Mouse (Mus musculus) T-helper 2 cell (primary cell): Measurements from ENCODE around the gene Shisa5.

Experiments
- in situ Hi-C: fragments of 300-600 bp; cut with MboI, MseI; formaldehyde crosslinking; loops from one replicate; pipeline ENCODE4 v1.15.1; 2025; ENCODE audit warnings: high pct_unique_total_duplicates

Shisa5 gene

GRCm38 (mm10) chr9:109053366-109053765 is 15.0 kb downstream of the Shisa5 start:
- in situ Hi-C loops: loop anchor here (5.0 to 25.0 kb wide), 2 partner anchors 486 to 1516 kb away; partner anchors contain the start of genes Cyb561d2, Dalrd3, Ndufaf3 and Nprl2

- in situ Hi-C loops: loop anchor here (5.0 to 25.0 kb wide), 2 partner anchors 487 to 1517 kb away; partner anchors contain the start of genes Cyb561d2, Dalrd3, Ndufaf3 and Nprl2
Measured at GRCm38 (mm10) chr9:109053851-109054250, 15.5 kb downstream of the Shisa5 start.

- in situ Hi-C loops: loop anchor here (5.0 to 25.0 kb wide), 2 partner anchors 487 to 1517 kb away; partner anchors contain the start of genes Cyb561d2, Dalrd3, Ndufaf3 and Nprl2
Measured at GRCm38 (mm10) chr9:109054712-109055111, 16.3 kb downstream of the Shisa5 start.

- in situ Hi-C loops: loop anchor here (25.0 kb wide), 1 partner anchor 1518 kb away; the partner anchor contains the start of genes Cyb561d2, Nprl2, Tmem115 and Zmynd10
Measured at GRCm38 (mm10) chr9:109055271-109056030, 17.1 kb downstream of the Shisa5 start.

GRCm38 (mm10) chr9:109056081-109056690 is 17.8 kb downstream of the Shisa5 start:
- in situ Hi-C loops: loop anchor here (25.0 kb wide), 1 partner anchor 1519 kb away; the partner anchor contains the start of genes Cyb561d2, Nprl2, Tmem115 and Zmynd10

- in situ Hi-C loops: loop anchor here (25.0 kb wide), 1 partner anchor 1520 kb away; the partner anchor contains the start of genes Cyb561d2, Nprl2, Tmem115 and Zmynd10
Measured at GRCm38 (mm10) chr9:109056916-109057315, 18.6 kb downstream of the Shisa5 start.

GRCm38 (mm10) chr9:109057543-109057942 is 19.2 kb downstream of the Shisa5 start:
- in situ Hi-C loops: loop anchor here (25.0 kb wide), 1 partner anchor 1520 kb away; the partner anchor contains the start of genes Cyb561d2, Nprl2, Tmem115 and Zmynd10

GRCm38 (mm10) chr9:109058006-109058765 is 19.8 kb downstream of the Shisa5 start:
- in situ Hi-C loops: loop anchor here (25.0 kb wide), 1 partner anchor 1521 kb away; the partner anchor contains the start of genes Cyb561d2, Nprl2, Tmem115 and Zmynd10

GRCm38 (mm10) chr9:109059136-109059903 is 21.0 kb downstream of the Shisa5 start, which contains the start of gene Trex1:
Gene Trex1, minus strand, starts transcription at chr9:109059734.
- in situ Hi-C loops: loop anchor here (25.0 kb wide), 1 partner anchor 1522 kb away; the partner anchor contains the start of genes Cyb561d2, Nprl2, Tmem115 and Zmynd10

- in situ Hi-C loops: loop anchor here (5.0 to 25.0 kb wide), 2 partner anchors 58 to 1523 kb away; partner anchors contain the start of genes Cyb561d2, Nprl2, Tmem115 and Zmynd10
Measured at GRCm38 (mm10) chr9:109060184-109060897, 22.0 kb downstream of the Shisa5 start.

- in situ Hi-C loops: loop anchor here (5.0 to 25.0 kb wide), 2 partner anchors 59 to 1524 kb away; partner anchors contain the start of genes Cyb561d2, Nprl2, Tmem115 and Zmynd10
Measured at GRCm38 (mm10) chr9:109060898-109061295, 22.5 kb downstream of the Shisa5 start.

GRCm38 (mm10) chr9:109068095-109068735 is 29.9 kb downstream of the Shisa5 start:
- in situ Hi-C loops: loop anchor here (25.0 kb wide), 1 partner anchor 1531 kb away; the partner anchor contains the start of genes Cyb561d2, Nprl2, Tmem115 and Zmynd10

GRCm38 (mm10) chr9:109073661-109074573 is 35.6 kb downstream of the Shisa5 start, which contains the start of gene Atrip:
Gene Atrip, minus strand, starts transcription at chr9:109074124.
- in situ Hi-C loops: loop anchor here (25.0 kb wide), 1 partner anchor 1537 kb away; the partner anchor contains the start of genes Cyb561d2, Nprl2, Tmem115 and Zmynd10

- in situ Hi-C loops: loop anchor here (10.0 kb wide), 1 partner anchor 786 kb away; the partner anchor contains the start of genes Amt and Nicn1
Measured at GRCm38 (mm10) chr9:109080516-109080915, 42.2 kb downstream of the Shisa5 start.

GRCm38 (mm10) chr9:109081749-109082123 is 43.4 kb downstream of the Shisa5 start:
- in situ Hi-C loops: loop anchor here (10.0 kb wide), 1 partner anchor 787 kb away; the partner anchor contains the start of genes Amt and Nicn1

GRCm38 (mm10) chr9:109082124-109082800 is 43.9 kb downstream of the Shisa5 start, which contains the start of the genes Ccdc51 and Tma7:
Gene Ccdc51, plus strand, starts transcription at chr9:109082493.
Gene Tma7, minus strand, starts transcription at chr9:109082587.
- in situ Hi-C loops: loop anchor here (10.0 kb wide), 1 partner anchor 787 kb away; the partner anchor contains the start of genes Amt and Nicn1
